Mouse (Mus musculus) lung, postnatal 0 days (tissue): ENCODE results near the gene Nrg4.

Experiments
- CTCF ChIP-seq: IDR thresholded peaks from 2 replicates; pipeline ENCODE4 v1.5.1; 2016; ENCODE audit warnings: antibody characterized with exemption, mild to moderate bottlenecking
- EP300 ChIP-seq: IDR thresholded peaks from 2 replicates; pipeline ENCODE4 v1.6.1; 2016; ENCODE audit warnings: antibody characterized with exemption, mild to moderate bottlenecking, control low read depth

DNA sequence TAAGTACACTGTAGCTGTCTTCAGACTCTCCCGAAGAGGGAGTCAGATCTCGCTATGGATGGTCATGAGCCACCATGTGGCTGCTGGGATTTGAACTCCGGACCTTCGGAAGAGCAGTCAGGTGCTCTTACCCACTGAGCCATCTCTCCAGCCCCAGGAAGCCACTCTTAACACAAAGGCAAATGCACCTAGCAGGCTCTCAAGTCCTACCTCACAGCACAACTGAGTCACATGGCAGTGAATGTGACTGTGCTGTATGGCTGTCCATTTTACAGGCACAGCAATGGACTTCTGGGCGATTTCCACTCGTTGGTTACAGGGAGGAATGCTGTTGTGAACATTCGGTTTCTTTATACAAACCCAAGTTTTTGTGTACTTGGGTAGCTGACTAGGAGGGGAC is 94.1 kb downstream of the Nrg4 start:
- TF ChIP-seq CTCF (no peak), EP300 (no peak)
